Mouse (Mus musculus): ENCODE data around the gene Zdhhc14. TPM values are rescaled to one million over a fixed set of nuclear protein-coding genes. Genes with fewer than 3 reads are reported as not detected.

The Zdhhc14 gene
- polyA plus RNA-seq, 1 experiment from 2014 or later, result 3.3 TPM

DNA sequence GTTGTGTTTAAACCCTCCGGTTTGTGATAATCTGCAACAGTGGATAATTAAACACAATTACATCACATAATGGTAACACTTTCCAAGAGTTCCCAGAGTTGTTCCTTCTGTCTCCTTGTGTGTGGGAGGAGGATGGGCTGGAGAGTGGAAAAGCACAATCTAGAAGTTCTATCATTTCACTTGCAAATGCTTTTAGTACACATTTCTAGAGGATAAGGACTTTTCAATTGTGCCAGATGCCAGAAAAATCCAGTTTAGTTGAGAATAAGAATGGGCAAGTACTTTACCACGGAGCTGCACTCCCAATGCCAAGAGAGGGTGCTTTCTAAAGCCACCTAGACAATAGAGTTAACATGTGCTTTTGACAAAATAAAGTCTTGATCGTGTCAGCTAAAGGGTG lies 2.0 kb upstream of the Zdhhc14 start:
- Histone ChIP-seq H3K4me3 (replicated peaks) (no peak overlapping the region), H3K27me3 (peaks cover 32% of the 10 kb centered on the region), H3K4me1 (peaks cover 27% of the 10 kb centered on the region), H3K9me3 (replicated peaks) (no peaks in the 10 kb centered on the region), H3K27ac (no peak overlapping the region), H3K36me3 (no peaks in the 10 kb centered on the region), H3K4me2 (no peak overlapping the region), H3K9ac (no peak overlapping the region)
- ATAC-seq (replicated peaks; ENCODE audit: low FRiP score), result no peak
- 77% methylated on average over 3 of the region's 3 CpGs for WGBS

DNA sequence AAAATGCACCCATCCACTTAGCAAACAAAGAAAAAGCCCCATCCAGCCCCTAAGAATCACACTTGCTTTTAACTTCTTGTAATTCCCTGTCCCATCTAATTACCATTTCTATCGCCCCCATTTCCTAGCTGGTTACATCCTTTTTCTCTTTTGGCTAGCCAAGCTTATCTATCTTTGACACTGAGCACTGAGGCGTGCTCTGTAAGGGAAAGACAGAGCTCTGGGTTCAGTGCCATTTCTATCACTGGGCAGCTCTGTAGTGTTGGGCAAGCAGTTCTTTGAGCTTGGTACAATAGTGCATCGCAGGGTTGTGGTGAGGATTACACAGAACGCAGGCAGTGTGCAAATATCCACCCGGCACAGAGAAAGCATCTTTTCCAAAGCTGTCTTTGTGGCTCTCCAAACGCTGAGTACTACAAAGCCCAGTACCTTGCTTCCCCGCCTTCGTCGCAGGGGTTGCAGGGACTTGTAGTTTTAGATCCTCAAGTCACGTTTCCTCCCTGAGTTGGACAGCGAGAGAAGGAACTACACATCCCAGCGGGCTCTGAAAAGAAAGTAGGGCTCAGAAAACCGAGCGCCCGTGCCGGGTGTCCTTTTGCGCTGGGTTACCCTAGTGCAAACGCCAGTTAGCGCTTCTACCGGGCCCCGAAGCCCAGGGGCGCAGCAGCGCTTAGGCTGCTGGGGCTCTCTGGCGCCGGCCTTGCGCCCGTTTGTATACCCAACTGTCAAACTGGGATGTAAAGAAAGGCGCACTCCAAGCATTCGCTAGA lies 1.1 kb upstream of the Zdhhc14 start:
- peaks cover 32% of the 10 kb centered on the region for H3K27me3 ChIP-seq
- under 1% methylated on average over 29 of the region's 29 CpGs for WGBS
- peak overlapping the region; percentile 69 for H3K4me3 ChIP-seq (replicated peaks)
- H3K27ac ChIP-seq, result peak overlapping the region; percentile 92
- peaks cover 27% of the 10 kb centered on the region for H3K4me1 ChIP-seq
- peak overlapping the region; percentile 70 for H3K9ac ChIP-seq
- H3K36me3 ChIP-seq, result no peaks in the 10 kb centered on the region
- H3K4me2 ChIP-seq, result peak overlapping the region; percentile 99
- H3K9me3 ChIP-seq (replicated peaks), result no peaks in the 10 kb centered on the region
- ATAC-seq (replicated peaks; ENCODE audit: low FRiP score), result peak; percentile 88

DNA sequence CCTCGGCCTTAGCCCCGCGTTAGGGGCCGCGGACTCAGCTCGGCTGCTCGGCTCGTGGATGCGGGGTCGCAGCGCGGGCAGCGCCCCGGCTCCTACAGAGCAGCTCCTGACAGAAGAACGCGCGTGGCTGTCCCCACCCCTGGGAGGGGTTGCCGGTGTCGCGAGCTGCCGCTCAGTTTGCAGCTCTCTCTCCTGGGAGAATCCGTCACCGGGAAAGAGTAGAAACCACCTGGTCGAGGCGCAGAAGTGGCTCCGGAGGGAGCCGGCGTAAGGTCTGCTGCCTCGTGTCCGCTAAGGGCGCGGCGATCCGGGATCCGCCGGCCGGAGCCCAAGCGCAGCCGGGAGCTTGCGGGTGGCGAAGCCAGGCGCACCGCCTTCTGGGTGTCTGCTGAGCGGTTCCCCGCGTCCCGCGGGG lies 396 bp downstream of the Zdhhc14 start:
- Histone ChIP-seq H3K36me3 (no peaks in the 10 kb centered on the region), H3K4me3 (replicated peaks) (peak overlapping the region; percentile 69), H3K9ac (peak overlapping the region; percentile 70), H3K4me1 (peaks cover 27% of the 10 kb centered on the region), H3K27me3 (peaks cover 32% of the 10 kb centered on the region), H3K9me3 (replicated peaks) (no peaks in the 10 kb centered on the region), H3K27ac (peak overlapping the region; percentile 92), H3K4me2 (peak overlapping the region; percentile 99)
- peak; percentile 62 for ATAC-seq (replicated peaks; ENCODE audit: low FRiP score)
- WGBS, result under 1% methylated on average over 48 of the region's 48 CpGs

DNA sequence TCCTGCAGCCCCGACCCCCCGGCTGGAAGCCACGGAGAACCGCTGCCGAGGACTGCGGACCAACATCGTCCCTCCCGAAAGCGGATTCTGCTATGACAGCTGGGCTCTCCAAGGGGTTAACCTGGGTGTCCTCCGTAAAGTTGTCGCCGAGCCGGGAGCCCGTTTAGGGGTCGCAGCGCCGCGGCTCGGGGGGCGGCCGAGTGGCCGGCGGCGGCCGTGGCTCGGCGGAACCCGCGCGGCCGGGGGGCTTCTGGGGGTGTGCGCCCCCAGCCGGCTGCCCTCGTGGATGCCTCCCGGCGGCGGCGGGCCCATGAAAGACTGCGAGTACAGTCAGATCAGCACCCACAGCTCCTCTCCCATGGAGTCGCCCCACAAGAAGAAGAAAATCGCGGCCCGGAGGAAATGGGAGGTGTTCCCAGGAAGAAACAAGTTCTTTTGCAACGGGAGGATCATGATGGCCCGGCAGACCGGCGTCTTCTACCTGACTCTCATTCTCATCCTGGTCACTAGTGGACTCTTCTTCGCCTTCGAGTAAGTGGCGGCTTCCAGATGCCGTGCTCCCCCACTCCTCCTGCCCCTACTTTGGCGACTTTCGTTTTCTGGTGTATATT lies 909 bp downstream of the Zdhhc14 start:
- Histone ChIP-seq H3K4me2 (peak overlapping the region; percentile 99), H3K4me3 (replicated peaks) (peak overlapping the region; percentile 69), H3K4me1 (peaks cover 27% of the 10 kb centered on the region), H3K27ac (peak overlapping the region; percentile 92), H3K36me3 (no peaks in the 10 kb centered on the region), H3K9ac (peak overlapping the region; percentile 70), H3K9me3 (replicated peaks) (no peaks in the 10 kb centered on the region), H3K27me3 (peaks cover 32% of the 10 kb centered on the region)
- 2% methylated on average over 50 of the region's 53 CpGs for WGBS
- no peak for ATAC-seq (replicated peaks; ENCODE audit: low FRiP score)

DNA sequence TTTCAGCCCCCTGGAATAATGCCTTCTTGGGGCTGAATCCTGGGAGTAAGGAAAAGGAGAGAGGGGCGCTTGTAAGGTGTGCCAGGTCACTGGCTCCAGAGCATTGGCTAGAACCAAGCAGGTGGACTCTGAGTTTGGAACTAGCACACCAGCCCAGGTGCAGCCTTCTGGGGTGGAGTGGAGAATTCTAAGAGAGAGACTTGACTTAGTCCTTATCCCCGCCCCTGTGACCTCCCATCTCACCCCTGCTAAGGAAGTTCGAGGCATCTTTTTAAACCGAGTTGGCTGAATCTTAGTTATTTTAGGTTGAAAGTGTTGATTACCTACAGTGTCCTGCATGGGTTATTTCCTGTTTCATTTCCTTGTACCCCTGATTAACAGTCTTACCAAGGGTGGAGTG lies 1.5 kb downstream of the Zdhhc14 start:
- Histone ChIP-seq H3K4me3 (replicated peaks) (peak overlapping the region; percentile 69), H3K27me3 (peaks cover 32% of the 10 kb centered on the region), H3K36me3 (no peaks in the 10 kb centered on the region), H3K4me1 (peaks cover 27% of the 10 kb centered on the region), H3K27ac (no peak overlapping the region), H3K9ac (peak overlapping the region; percentile 70; the same call in 1 of the 2 replicates), H3K4me2 (peak overlapping the region; percentile 99), H3K9me3 (replicated peaks) (no peaks in the 10 kb centered on the region)
- ATAC-seq (replicated peaks; ENCODE audit: low FRiP score), result no peak
- 13% methylated on average over 4 of the region's 4 CpGs for WGBS

DNA sequence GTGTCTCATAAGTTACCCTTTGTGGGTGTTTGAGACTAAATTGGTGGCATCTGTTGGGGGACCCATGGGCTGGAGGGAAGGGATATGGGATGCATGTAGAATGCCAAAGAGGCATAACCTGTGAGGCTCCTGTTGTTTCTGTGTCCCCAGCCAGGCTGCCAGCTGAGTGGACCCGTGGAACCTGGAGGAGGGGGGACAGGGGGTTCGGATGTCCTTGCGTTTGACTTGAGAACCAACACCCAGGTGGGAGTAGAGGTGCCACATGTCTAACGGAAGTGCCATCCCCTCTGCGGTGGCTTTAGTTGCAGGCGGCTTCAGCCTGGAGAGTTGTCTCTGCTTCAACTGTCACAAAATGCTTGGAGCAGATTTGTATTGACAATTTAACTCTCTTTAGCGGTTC lies 2.5 kb downstream of the Zdhhc14 start:
- Histone ChIP-seq H3K36me3 (no peaks in the 10 kb centered on the region), H3K9me3 (replicated peaks) (no peaks in the 10 kb centered on the region), H3K27me3 (peaks cover 24% of the 10 kb centered on the region), H3K9ac (no peak overlapping the region), H3K27ac (no peak overlapping the region), H3K4me3 (replicated peaks) (peak overlapping the region; percentile 69; the same call in 1 of the 2 replicates), H3K4me1 (peaks cover 27% of the 10 kb centered on the region), H3K4me2 (peak overlapping the region; percentile 99)
- no peak for ATAC-seq (replicated peaks; ENCODE audit: low FRiP score)
- WGBS, result 80% methylated on average over 7 of the region's 7 CpGs

DNA sequence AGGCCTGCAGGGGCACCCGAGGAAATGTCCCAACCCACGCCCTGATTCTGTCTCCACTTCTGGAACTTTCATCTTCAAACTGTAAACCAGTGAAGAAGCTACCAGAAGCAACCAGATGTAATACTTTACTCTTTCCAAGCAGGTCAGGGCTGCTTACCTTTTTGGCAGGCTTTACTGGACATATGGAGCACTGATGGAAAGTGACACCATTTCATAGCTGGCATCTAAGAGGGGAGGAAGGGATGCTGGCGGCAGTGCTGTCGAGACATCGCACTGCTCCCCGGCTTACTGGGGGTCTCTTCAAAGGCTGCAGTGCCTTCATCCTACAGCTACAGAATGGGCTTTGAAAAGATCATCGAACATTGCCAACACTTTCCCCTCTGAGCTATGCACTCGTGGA lies 5.3 kb downstream of the Zdhhc14 start:
- WGBS, result 85% methylated on average over 8 of the region's 8 CpGs
- peaks cover 20% of the 10 kb centered on the region for H3K4me1 ChIP-seq
- H3K9ac ChIP-seq, result no peak overlapping the region
- no peak overlapping the region for H3K4me2 ChIP-seq
- no peak overlapping the region for H3K4me3 ChIP-seq (replicated peaks)
- no peak overlapping the region for H3K27ac ChIP-seq
- no peak for ATAC-seq (replicated peaks; ENCODE audit: low FRiP score)
- H3K36me3 ChIP-seq, result no peaks in the 10 kb centered on the region
- peaks cover 18% of the 10 kb centered on the region for H3K27me3 ChIP-seq
- no peaks in the 10 kb centered on the region for H3K9me3 ChIP-seq (replicated peaks)

DNA sequence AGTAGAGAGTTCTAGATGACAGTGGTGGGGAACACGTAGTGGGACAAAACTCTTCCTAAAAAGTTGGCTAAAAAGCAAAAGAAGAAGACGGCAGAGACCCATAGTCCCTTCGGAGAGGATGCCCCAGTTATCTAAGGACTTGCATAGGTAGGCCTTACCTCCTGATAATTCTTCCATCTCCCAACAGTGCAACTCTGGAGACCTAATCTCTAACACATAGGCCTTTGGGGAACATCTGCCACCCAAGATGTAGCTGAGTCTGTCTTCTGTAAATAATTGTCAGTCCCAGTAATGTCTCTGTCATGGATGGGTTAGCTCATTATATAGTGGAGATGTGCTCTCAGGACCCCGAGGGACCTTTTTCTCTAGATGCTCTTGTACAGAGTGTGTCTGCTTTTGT lies 6.6 kb downstream of the Zdhhc14 start:
- no peak overlapping the region for H3K9ac ChIP-seq
- H3K9me3 ChIP-seq (replicated peaks), result no peaks in the 10 kb centered on the region
- peaks cover 9% of the 10 kb centered on the region; the same call in 1 of the 2 replicates for H3K4me1 ChIP-seq
- peak; percentile 25 for ATAC-seq (replicated peaks; ENCODE audit: low FRiP score)
- no peak overlapping the region for H3K4me3 ChIP-seq (replicated peaks)
- no peak overlapping the region for H3K27ac ChIP-seq
- no peak overlapping the region for H3K4me2 ChIP-seq
- no peaks in the 10 kb centered on the region for H3K36me3 ChIP-seq
- WGBS, result 83% methylated on average over 4 of the region's 4 CpGs
- H3K27me3 ChIP-seq, result peaks cover 12% of the 10 kb centered on the region

DNA sequence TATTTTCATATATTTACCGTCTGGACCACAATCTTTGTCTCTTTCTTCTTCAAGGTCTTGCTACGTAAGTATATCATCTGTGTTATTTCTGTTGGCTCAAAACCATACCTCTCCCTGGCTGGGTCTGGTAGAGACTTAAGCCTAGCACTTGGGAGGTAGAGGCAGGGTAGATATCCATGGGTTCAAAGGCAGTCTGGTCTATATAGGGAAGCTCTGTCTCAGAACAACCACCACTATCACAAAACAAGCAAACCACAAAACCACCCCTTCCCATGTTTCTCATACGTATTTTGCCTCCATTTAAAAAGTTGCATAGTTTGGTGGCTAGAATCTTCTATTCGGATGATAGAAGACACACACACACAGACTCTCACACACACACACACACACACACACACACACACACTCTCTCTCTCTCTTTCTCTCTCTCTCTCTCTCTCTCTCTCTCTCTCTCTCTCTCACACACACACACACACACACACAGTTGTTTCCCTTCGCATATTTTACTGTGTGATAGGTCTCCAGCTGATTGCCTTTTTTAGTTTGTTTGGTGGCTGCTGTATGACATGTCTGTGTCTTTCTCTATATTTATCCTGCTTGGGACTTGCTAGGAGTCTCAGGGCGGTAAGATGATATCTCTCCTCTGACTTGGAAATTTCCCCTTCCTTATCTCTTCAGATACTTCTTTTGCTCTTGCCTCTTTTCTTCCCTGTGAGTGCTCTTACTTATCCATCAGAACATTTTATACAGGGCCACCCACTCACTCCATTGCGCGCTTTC lies 11.8 kb downstream of the Zdhhc14 start:
- 84% methylated on average over 8 of the region's 8 CpGs for WGBS
- Histone ChIP-seq H3K27ac (no peak overlapping the region), H3K4me2 (no peak overlapping the region), H3K9me3 (replicated peaks) (no peaks in the 10 kb centered on the region), H3K27me3 (no peaks in the 10 kb centered on the region), H3K4me1 (no peaks in the 10 kb centered on the region), H3K36me3 (no peaks in the 10 kb centered on the region), H3K9ac (no peak overlapping the region), H3K4me3 (replicated peaks) (no peak overlapping the region)
- no peak for ATAC-seq (replicated peaks; ENCODE audit: low FRiP score)

DNA sequence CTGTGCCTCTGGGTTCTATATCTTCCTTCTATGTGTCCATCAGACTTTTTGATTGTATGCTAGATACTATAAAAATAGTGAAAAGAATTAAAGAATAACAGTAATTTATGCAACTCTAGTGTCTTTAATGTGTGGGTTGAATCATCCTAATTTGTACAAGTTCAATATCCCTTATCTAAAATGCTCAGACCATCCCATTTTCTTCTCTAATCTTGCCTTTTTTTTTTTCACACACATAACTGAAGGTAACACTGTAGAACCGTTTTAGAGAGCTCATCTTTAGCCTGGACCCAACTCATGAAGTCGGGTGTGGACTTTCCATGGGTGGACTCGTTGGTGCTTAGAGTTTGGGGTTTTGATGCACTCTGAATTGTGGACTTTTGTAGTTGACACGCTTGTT lies 12.6 kb downstream of the Zdhhc14 start:
- no peak for ATAC-seq (replicated peaks; ENCODE audit: low FRiP score)
- Histone ChIP-seq H3K4me2 (no peak overlapping the region), H3K4me1 (no peaks in the 10 kb centered on the region), H3K9ac (no peak overlapping the region), H3K27me3 (no peaks in the 10 kb centered on the region), H3K4me3 (replicated peaks) (no peak overlapping the region), H3K36me3 (no peaks in the 10 kb centered on the region), H3K9me3 (replicated peaks) (no peaks in the 10 kb centered on the region), H3K27ac (no peak overlapping the region)
- 86% methylated on average over 4 of the region's 4 CpGs for WGBS

DNA sequence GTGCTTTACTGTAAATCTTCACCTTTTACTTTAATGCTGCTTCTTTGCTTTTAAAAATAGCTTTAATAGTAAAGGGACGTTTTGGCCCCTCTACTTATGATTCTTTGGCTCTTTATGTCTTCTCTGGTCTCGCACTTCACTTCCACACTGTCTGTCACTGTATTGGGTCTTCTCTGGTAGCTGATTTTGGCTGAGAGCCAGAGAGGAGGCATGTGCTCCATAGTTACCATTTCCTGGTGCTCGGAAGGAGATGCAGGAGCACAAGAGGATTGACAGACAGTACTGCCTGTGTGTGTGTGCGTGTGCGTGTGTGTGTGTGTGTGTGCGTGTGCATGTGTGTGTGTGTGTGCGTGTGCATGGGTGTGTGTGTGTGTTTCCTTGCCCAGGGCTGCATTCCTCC lies 14.2 kb downstream of the Zdhhc14 start:
- H3K9me3 ChIP-seq (replicated peaks), result no peaks in the 10 kb centered on the region
- ATAC-seq (replicated peaks; ENCODE audit: low FRiP score), result no peak
- H3K4me1 ChIP-seq, result no peaks in the 10 kb centered on the region
- no peaks in the 10 kb centered on the region for H3K27me3 ChIP-seq
- H3K4me3 ChIP-seq (replicated peaks), result no peak overlapping the region
- 52% methylated on average over 7 of the region's 7 CpGs for WGBS
- H3K9ac ChIP-seq, result no peak overlapping the region
- no peak overlapping the region for H3K4me2 ChIP-seq
- no peak overlapping the region for H3K27ac ChIP-seq
- H3K36me3 ChIP-seq, result no peaks in the 10 kb centered on the region

DNA sequence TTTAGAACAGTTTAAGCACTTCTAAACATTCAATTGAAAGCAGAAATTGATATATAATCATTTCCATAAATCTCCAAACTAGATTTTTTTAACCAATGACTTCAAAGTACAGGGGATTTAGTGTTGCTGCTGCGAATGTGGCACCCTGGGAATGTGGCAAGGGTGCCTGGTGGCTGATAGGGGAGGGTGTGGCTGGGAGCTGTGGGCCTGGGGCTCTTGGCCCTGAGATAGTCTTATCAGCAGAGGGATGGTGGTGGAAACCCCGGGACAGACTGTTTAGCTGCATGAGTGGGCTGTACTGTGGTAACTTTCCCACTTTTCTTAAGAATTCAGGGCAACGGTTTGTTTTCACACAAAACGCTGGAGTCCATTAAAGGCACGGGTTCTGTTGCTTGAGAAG lies 14.6 kb downstream of the Zdhhc14 start:
- no peak overlapping the region for H3K27ac ChIP-seq
- no peak overlapping the region for H3K4me2 ChIP-seq
- no peak overlapping the region for H3K4me3 ChIP-seq (replicated peaks)
- peak; percentile 66; the same call in 1 of the 2 replicates for ATAC-seq (replicated peaks; ENCODE audit: low FRiP score)
- no peaks in the 10 kb centered on the region for H3K27me3 ChIP-seq
- no peaks in the 10 kb centered on the region for H3K9me3 ChIP-seq (replicated peaks)
- H3K4me1 ChIP-seq, result no peaks in the 10 kb centered on the region
- H3K36me3 ChIP-seq, result no peaks in the 10 kb centered on the region
- WGBS, result 53% methylated on average over 5 of the region's 5 CpGs
- no peak overlapping the region for H3K9ac ChIP-seq

Measured in kidney, embryonic 15.5 days (tissue).